Mouse (Mus musculus) CD4-positive, CD25-positive, alpha-beta regulatory T cell (primary cell): ENCODE data around the gene Actc1. TPM values are rescaled to one million over a fixed set of nuclear protein-coding genes. Genes with fewer than 3 reads are reported as not detected.

ENCODE experiments used
- polyA plus RNA-seq: library from polyadenylated mRNA; unstranded; fragments of 100-300 nt; shearing (Covaris generic); gene quantifications from one replicate; pipeline ENCODE4 v1.2.1, GENCODE M21; 2017

Gene Actc1
- polyA plus RNA-seq, result not detected

DNA sequence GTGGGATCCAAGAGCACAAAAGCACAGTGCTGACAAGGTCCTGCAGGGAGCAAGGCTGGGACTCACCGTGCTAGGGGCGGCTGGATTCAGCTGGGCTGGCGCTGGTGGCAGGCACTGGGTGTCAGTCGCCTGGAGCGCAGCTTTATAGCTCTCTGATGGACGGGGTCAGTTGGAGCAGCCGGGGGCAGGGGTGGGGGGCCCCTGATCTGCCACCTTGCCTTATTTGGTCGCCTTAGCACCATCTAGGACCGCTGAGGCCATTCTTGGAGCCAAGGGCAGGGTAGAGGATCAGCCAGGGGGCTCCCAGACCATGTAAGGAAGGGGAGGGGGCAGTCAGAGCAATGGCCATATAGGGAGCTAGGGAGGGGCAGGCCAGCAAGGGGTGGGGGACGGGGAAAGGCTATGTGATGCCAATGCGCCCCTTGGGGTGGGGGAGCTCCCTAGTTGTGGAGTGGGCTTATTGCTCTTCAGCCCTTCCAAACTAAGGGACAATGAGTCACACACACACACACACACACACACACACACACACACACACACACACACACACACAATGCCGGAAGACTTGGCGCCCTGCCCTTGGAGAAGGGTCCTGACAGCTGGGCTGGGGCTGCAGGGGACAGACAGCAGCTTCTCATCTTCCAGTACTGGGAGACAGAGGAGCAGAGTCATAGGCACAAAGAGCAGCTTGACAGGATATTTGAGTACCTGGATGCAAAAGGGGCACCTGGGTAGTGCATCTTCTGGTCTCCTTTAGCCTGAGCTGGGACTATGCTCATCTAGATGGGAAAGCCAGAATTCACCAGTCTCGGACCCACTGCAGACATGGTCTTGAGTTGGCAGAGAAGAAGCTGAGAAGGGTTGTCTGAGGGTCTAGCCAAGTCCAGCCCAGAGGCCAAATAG lies at the start of gene Actc1:
Actc1 (minus strand) TSS at position 853 of the 903 bp plus-strand sequence.

GRCm38 (mm10) chr2:114013295-114013771 lies 40.0 kb downstream of the Actc1 start, which contains the start of gene Gjd2:
Gene Gjd2 (minus strand): TSS chr2:114013619.

Other genes with a start within 250 kb of the Actc1 start
- gene Scg5, start 224.4 kb downstream of the Actc1 start, polyA plus RNA-seq, result 7.0 TPM
- 4.1 TPM for gene Arhgap11a, start 204.9 kb downstream of the Actc1 start, polyA plus RNA-seq
- gene Gjd2, start 39.9 kb downstream of the Actc1 start, polyA plus RNA-seq, result not detected
- 76.6 TPM for gene Aqr, start 133.5 kb upstream of the Actc1 start, polyA plus RNA-seq
- gene Zfp770, start 147.9 kb upstream of the Actc1 start, polyA plus RNA-seq, result 3.6 TPM